Mouse (Mus musculus): ENCODE measurements around the gene Bcl7b. TPM values are rescaled to one million over a fixed set of nuclear protein-coding genes. Genes with fewer than 3 reads are reported as not detected.
A peak's percentile ranks its signal among the peaks of the same experiment; 100 is the strongest.

Bcl7b gene
- total and polyA plus RNA-seq, 3 experiments: 23.5 to 51.1 (median 33.6) TPM

- Histone ChIP-seq H3K9me3 (replicated peaks) (no peaks in the 10 kb centered on the region), H3K27me3 (ENCODE audit: insufficient read depth, low read length) (no peaks in the 10 kb centered on the region), H3K4me3 (ENCODE audit: low read depth, low read length) (peak within 1 kb of the TSS; percentile 97), H3K4me1 (ENCODE audit: insufficient read depth, low read depth, low read length) (peaks cover 57% of the 10 kb centered on the region), H3K36me3 (replicated peaks) (peaks cover 30% of the 10 kb centered on the region)
- TF ChIP-seq TAL1 (conservative IDR thresholded peaks at IDR 0.05; ENCODE audit: low read depth, low read length) (no peak), GATA1 (IDR thresholded peaks at IDR 0.05; ENCODE audit: borderline replicate concordance, low read length) (no peak), GATA2 (IDR thresholded peaks at IDR 0.05; ENCODE audit: borderline replicate concordance, low read depth, low read length) (no peak), POLR2AphosphoS5 (IDR thresholded peaks at IDR 0.05; ENCODE audit: insufficient replicate concordance, low read depth, low read length) (no peak), CTCF (IDR thresholded peaks at IDR 0.05; ENCODE audit: low read depth, low read length) (no peak)
- peak; percentile 89 for DNase-seq (ENCODE audit: low spot score)
- peak; percentile 85 for ATAC-seq (ENCODE audit: extremely low read depth, insufficient number of reproducible peaks, low FRiP score, poor library complexity, severe bottlenecking)
These were observed 18.8 kb upstream of the Bcl7b start, which contains the start of gene Tbl2 for GRCm38 (mm10) chr5:135149053-135149819. Gene Tbl2, plus strand, starts transcription at chr5:135149657.

GRCm38 (mm10) chr5:135149820-135150178, 18.3 kb upstream of the Bcl7b start:
- Histone ChIP-seq H3K36me3 (replicated peaks) (peaks cover 35% of the 10 kb centered on the region), H3K4me3 (ENCODE audit: low read depth, low read length) (peak overlapping the region; percentile 97), H3K4me1 (ENCODE audit: insufficient read depth, low read depth, low read length) (peaks cover 53% of the 10 kb centered on the region), H3K27me3 (ENCODE audit: insufficient read depth, low read length) (no peaks in the 10 kb centered on the region), H3K9me3 (replicated peaks) (no peaks in the 10 kb centered on the region)
- DNase-seq (ENCODE audit: low spot score) (no peak), ATAC-seq (ENCODE audit: extremely low read depth, insufficient number of reproducible peaks, low FRiP score, poor library complexity, severe bottlenecking) (no peak)
- TF ChIP-seq POLR2AphosphoS5 (IDR thresholded peaks at IDR 0.05; ENCODE audit: insufficient replicate concordance, low read depth, low read length) (no peak), GATA2 (IDR thresholded peaks at IDR 0.05; ENCODE audit: borderline replicate concordance, low read depth, low read length) (no peak), TAL1 (conservative IDR thresholded peaks at IDR 0.05; ENCODE audit: low read depth, low read length) (no peak), CTCF (IDR thresholded peaks at IDR 0.05; ENCODE audit: low read depth, low read length) (no peak), GATA1 (IDR thresholded peaks at IDR 0.05; ENCODE audit: borderline replicate concordance, low read length) (no peak)

- H3K4me1 ChIP-seq (ENCODE audit: insufficient read depth, low read depth, low read length): peaks cover 34% of the 10 kb centered on the region
- no peak overlapping the region for H3K4me3 ChIP-seq (ENCODE audit: low read depth, low read length)
- TF ChIP-seq POLR2AphosphoS5 (IDR thresholded peaks at IDR 0.05; ENCODE audit: insufficient replicate concordance, low read depth, low read length) (no peak), GATA1 (IDR thresholded peaks at IDR 0.05; ENCODE audit: borderline replicate concordance, low read length) (no peak), GATA2 (IDR thresholded peaks at IDR 0.05; ENCODE audit: borderline replicate concordance, low read depth, low read length) (no peak), TAL1 (conservative IDR thresholded peaks at IDR 0.05; ENCODE audit: low read depth, low read length) (no peak), CTCF (IDR thresholded peaks at IDR 0.05; ENCODE audit: low read depth, low read length) (no peak)
- ATAC-seq (ENCODE audit: extremely low read depth, insufficient number of reproducible peaks, low FRiP score, poor library complexity, severe bottlenecking): no peak
- peaks cover 98% of the 10 kb centered on the region for H3K36me3 ChIP-seq (replicated peaks)
- DNase-seq (ENCODE audit: low spot score): no peak
- H3K27me3 ChIP-seq (ENCODE audit: insufficient read depth, low read length): no peaks in the 10 kb centered on the region
- H3K9me3 ChIP-seq (replicated peaks): no peaks in the 10 kb centered on the region
These were observed 11.6 kb upstream of the Bcl7b start for GRCm38 (mm10) chr5:135156496-135156895.

- TF ChIP-seq CTCF (IDR thresholded peaks at IDR 0.05; ENCODE audit: low read depth, low read length): no peak
- TF ChIP-seq GATA1 (IDR thresholded peaks at IDR 0.05; ENCODE audit: borderline replicate concordance, low read length): no peak
- no peak for TF ChIP-seq GATA2 (IDR thresholded peaks at IDR 0.05; ENCODE audit: borderline replicate concordance, low read depth, low read length)
- no peak for TF ChIP-seq POLR2AphosphoS5 (IDR thresholded peaks at IDR 0.05; ENCODE audit: insufficient replicate concordance, low read depth, low read length)
- no peak for TF ChIP-seq TAL1 (conservative IDR thresholded peaks at IDR 0.05; ENCODE audit: low read depth, low read length)
- no peaks in the 10 kb centered on the region for H3K9me3 ChIP-seq (replicated peaks)
- no peak for DNase-seq (ENCODE audit: low spot score)
- H3K27me3 ChIP-seq (ENCODE audit: insufficient read depth, low read length): no peaks in the 10 kb centered on the region
- no peak for ATAC-seq (ENCODE audit: extremely low read depth, insufficient number of reproducible peaks, low FRiP score, poor library complexity, severe bottlenecking)
- H3K4me1 ChIP-seq (ENCODE audit: insufficient read depth, low read depth, low read length): peaks cover 20% of the 10 kb centered on the region
- no peak overlapping the region for H3K4me3 ChIP-seq (ENCODE audit: low read depth, low read length)
- peaks cover 81% of the 10 kb centered on the region for H3K36me3 ChIP-seq (replicated peaks)
These were observed 6.9 kb upstream of the Bcl7b start for GRCm38 (mm10) chr5:135161221-135161620.

GRCm38 (mm10) chr5:135161650-135162049, 6.4 kb upstream of the Bcl7b start:
- ATAC-seq (ENCODE audit: extremely low read depth, insufficient number of reproducible peaks, low FRiP score, poor library complexity, severe bottlenecking) (no peak), DNase-seq (ENCODE audit: low spot score) (no peak)
- TF ChIP-seq POLR2AphosphoS5 (IDR thresholded peaks at IDR 0.05; ENCODE audit: insufficient replicate concordance, low read depth, low read length) (no peak), GATA2 (IDR thresholded peaks at IDR 0.05; ENCODE audit: borderline replicate concordance, low read depth, low read length) (no peak), GATA1 (IDR thresholded peaks at IDR 0.05; ENCODE audit: borderline replicate concordance, low read length) (no peak), TAL1 (conservative IDR thresholded peaks at IDR 0.05; ENCODE audit: low read depth, low read length) (no peak), CTCF (IDR thresholded peaks at IDR 0.05; ENCODE audit: low read depth, low read length) (no peak)
- Histone ChIP-seq H3K36me3 (replicated peaks) (peaks cover 76% of the 10 kb centered on the region), H3K9me3 (replicated peaks) (no peaks in the 10 kb centered on the region), H3K4me3 (ENCODE audit: low read depth, low read length) (no peak overlapping the region), H3K27me3 (ENCODE audit: insufficient read depth, low read length) (no peaks in the 10 kb centered on the region), H3K4me1 (ENCODE audit: insufficient read depth, low read depth, low read length) (peaks cover 19% of the 10 kb centered on the region)

GRCm38 (mm10) chr5:135162361-135162760, 5.7 kb upstream of the Bcl7b start:
- no peak for TF ChIP-seq CTCF (IDR thresholded peaks at IDR 0.05; ENCODE audit: low read depth, low read length)
- no peak for TF ChIP-seq GATA2 (IDR thresholded peaks at IDR 0.05; ENCODE audit: borderline replicate concordance, low read depth, low read length)
- TF ChIP-seq POLR2AphosphoS5 (IDR thresholded peaks at IDR 0.05; ENCODE audit: insufficient replicate concordance, low read depth, low read length): no peak
- TF ChIP-seq GATA1 (IDR thresholded peaks at IDR 0.05; ENCODE audit: borderline replicate concordance, low read length): no peak
- no peak for TF ChIP-seq TAL1 (conservative IDR thresholded peaks at IDR 0.05; ENCODE audit: low read depth, low read length)
- H3K4me1 ChIP-seq (ENCODE audit: insufficient read depth, low read depth, low read length): peaks cover 18% of the 10 kb centered on the region
- no peaks in the 10 kb centered on the region for H3K9me3 ChIP-seq (replicated peaks)
- ATAC-seq (ENCODE audit: extremely low read depth, insufficient number of reproducible peaks, low FRiP score, poor library complexity, severe bottlenecking) (no peak), DNase-seq (ENCODE audit: low spot score) (no peak)
- H3K4me3 ChIP-seq (ENCODE audit: low read depth, low read length): no peak overlapping the region
- no peaks in the 10 kb centered on the region for H3K27me3 ChIP-seq (ENCODE audit: insufficient read depth, low read length)
- H3K36me3 ChIP-seq (replicated peaks): peaks cover 69% of the 10 kb centered on the region

All from G1E (cell line).